Mouse (Mus musculus): ENCODE results near the gene Hbs1l. TPM values are rescaled to one million over a fixed set of nuclear protein-coding genes. Genes with fewer than 3 reads are reported as not detected.

Gene Hbs1l
- polyA plus RNA-seq, 1 experiment: 27.8 TPM

DNA sequence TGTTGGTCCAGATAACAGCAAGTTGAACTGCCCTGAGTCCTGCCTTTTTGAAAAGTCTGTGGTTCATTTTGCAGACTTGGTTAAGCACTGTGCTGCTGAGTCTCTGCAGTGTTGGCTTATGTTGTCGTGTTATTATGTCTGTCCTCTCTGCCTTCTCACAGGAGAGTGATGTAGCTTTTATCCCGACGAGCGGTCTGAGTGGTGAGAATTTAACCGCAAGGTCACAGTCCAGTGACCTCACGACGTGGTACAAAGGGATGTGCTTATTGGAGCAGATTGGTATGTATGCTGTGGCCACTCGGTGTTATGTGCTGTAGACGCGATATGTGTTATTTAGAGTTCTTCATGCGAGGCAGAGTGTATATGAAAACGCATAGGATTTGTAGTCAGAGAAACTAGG lies 56.0 kb downstream of the Hbs1l start:
- Histone ChIP-seq H3K27me3 (ENCODE audit: control insufficient read depth, insufficient read depth, low read length) (no peaks in the 10 kb centered on the region), H3K4me3 (ENCODE audit: control insufficient read depth, insufficient read depth, low read length) (no peak overlapping the region), H3K4me1 (replicated peaks; ENCODE audit: control insufficient read depth, insufficient read depth, low read length) (no peaks in the 10 kb centered on the region), H3K27ac (ENCODE audit: control insufficient read depth, insufficient read depth, low read length) (no peak overlapping the region), H3K36me3 (ENCODE audit: control insufficient read depth, insufficient read depth, low read length) (peaks cover 44% of the 10 kb centered on the region)
- 97% methylated on average over 12 of the region's 12 CpGs for WGBS
- no peak for TF ChIP-seq POLR2A (IDR thresholded peaks at IDR 0.05; ENCODE audit: control insufficient read depth, extremely low read depth, insufficient read depth, low read length, poor library complexity)
- TF ChIP-seq CTCF (IDR thresholded peaks at IDR 0.05; ENCODE audit: borderline replicate concordance, control insufficient read depth, extremely low read depth, insufficient read depth, low read length, poor library complexity): no peak
- DNase-seq: no peak

DNA sequence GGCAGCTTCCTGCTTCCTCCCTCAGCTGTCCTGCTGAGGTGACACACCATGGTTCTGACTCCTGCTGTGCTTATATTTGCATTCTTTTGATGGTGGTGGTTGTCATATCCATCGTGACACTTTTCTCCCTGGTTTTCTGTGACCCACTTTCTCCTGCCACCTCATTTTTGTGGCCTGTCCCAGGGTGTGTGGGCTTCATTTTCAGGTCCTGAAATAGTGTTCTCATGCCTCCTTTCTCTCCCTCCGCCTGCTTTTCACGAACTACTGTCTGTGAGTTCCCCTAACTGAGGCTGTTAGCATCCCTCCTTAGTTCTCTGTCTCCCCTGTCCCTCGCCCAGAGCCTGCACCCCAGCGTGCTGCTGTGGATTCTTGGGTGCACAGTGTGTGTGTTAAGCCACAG lies 58.1 kb downstream of the Hbs1l start:
- no peaks in the 10 kb centered on the region for H3K27me3 ChIP-seq (ENCODE audit: control insufficient read depth, insufficient read depth, low read length)
- 90% methylated on average over 5 of the region's 5 CpGs for WGBS
- H3K4me3 ChIP-seq (ENCODE audit: control insufficient read depth, insufficient read depth, low read length): no peak overlapping the region
- peaks cover 42% of the 10 kb centered on the region for H3K36me3 ChIP-seq (ENCODE audit: control insufficient read depth, insufficient read depth, low read length)
- H3K4me1 ChIP-seq (replicated peaks; ENCODE audit: control insufficient read depth, insufficient read depth, low read length): no peaks in the 10 kb centered on the region
- no peak for TF ChIP-seq CTCF (IDR thresholded peaks at IDR 0.05; ENCODE audit: borderline replicate concordance, control insufficient read depth, extremely low read depth, insufficient read depth, low read length, poor library complexity)
- TF ChIP-seq POLR2A (IDR thresholded peaks at IDR 0.05; ENCODE audit: control insufficient read depth, extremely low read depth, insufficient read depth, low read length, poor library complexity): no peak
- DNase-seq: no peak
- no peak overlapping the region for H3K27ac ChIP-seq (ENCODE audit: control insufficient read depth, insufficient read depth, low read length)

DNA sequence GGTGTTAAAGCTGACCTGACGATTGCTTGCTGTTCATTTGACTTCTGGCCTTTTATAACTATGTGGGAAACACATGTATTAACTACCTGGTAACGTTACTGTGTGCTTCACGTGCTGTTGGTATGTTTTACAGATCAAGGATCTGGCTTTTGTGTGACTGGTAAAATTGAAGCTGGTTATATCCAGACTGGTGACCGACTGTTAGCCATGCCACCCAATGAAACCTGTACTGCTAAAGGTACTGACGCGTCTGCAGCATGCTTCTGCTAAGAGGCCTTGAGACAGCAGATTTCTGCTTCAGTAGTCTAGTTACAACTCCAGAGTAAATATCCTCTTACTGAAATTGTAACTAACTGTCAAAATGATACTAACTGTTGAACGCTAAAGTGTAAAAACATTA lies 58.7 kb downstream of the Hbs1l start:
- Histone ChIP-seq H3K27ac (ENCODE audit: control insufficient read depth, insufficient read depth, low read length) (no peak overlapping the region), H3K27me3 (ENCODE audit: control insufficient read depth, insufficient read depth, low read length) (no peaks in the 10 kb centered on the region), H3K36me3 (ENCODE audit: control insufficient read depth, insufficient read depth, low read length) (peaks cover 46% of the 10 kb centered on the region), H3K4me1 (replicated peaks; ENCODE audit: control insufficient read depth, insufficient read depth, low read length) (no peaks in the 10 kb centered on the region), H3K4me3 (ENCODE audit: control insufficient read depth, insufficient read depth, low read length) (no peak overlapping the region)
- WGBS: 96% methylated on average over 7 of the region's 7 CpGs
- TF ChIP-seq POLR2A (IDR thresholded peaks at IDR 0.05; ENCODE audit: control insufficient read depth, extremely low read depth, insufficient read depth, low read length, poor library complexity) (no peak), CTCF (IDR thresholded peaks at IDR 0.05; ENCODE audit: borderline replicate concordance, control insufficient read depth, extremely low read depth, insufficient read depth, low read length, poor library complexity) (no peak)
- DNase-seq: no peak

DNA sequence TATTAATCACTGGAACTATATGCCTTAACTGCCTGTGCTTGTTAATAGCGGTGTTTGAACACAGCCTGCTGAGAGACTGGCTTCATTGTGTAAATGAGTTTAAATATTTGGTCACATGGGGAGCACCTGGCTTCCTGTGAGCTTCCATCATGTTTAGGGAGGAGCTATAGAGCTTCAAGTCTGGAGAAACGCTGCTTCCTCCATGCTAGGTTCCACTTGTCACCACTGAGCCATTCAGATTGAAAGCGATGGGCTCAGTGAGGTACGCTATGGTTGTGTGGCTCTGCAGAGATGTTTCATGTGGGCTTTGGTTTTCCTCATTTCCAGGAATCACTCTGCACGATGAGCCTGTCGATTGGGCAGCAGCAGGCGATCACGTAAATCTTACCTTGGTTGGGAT lies 62.2 kb downstream of the Hbs1l start:
- Histone ChIP-seq H3K36me3 (ENCODE audit: control insufficient read depth, insufficient read depth, low read length) (peaks cover 25% of the 10 kb centered on the region), H3K27ac (ENCODE audit: control insufficient read depth, insufficient read depth, low read length) (no peak overlapping the region), H3K4me1 (replicated peaks; ENCODE audit: control insufficient read depth, insufficient read depth, low read length) (no peaks in the 10 kb centered on the region), H3K27me3 (ENCODE audit: control insufficient read depth, insufficient read depth, low read length) (no peaks in the 10 kb centered on the region), H3K4me3 (ENCODE audit: control insufficient read depth, insufficient read depth, low read length) (no peak overlapping the region)
- 46% methylated on average over 8 of the region's 8 CpGs for WGBS
- DNase-seq: no peak
- TF ChIP-seq CTCF (IDR thresholded peaks at IDR 0.05; ENCODE audit: borderline replicate concordance, control insufficient read depth, extremely low read depth, insufficient read depth, low read length, poor library complexity) (no peak), POLR2A (IDR thresholded peaks at IDR 0.05; ENCODE audit: control insufficient read depth, extremely low read depth, insufficient read depth, low read length, poor library complexity) (no peak)

DNA sequence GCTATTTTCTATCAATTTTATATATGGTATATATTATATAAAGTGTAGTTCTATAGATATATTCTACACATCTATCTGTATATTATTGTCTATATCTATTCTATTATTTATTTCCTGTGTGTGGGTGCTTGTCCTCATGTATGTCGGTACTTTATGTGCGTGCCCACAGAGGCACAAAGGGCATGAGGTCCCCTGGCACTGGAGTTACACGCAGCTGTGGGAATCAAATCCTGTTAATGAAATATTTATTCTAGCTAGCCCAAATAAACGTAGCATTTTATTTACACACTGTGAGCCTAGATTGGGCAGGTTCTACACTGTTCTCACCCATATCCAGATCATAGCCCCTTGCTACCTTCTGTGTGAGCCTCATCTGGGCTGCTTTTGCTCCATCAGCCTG lies 63.3 kb downstream of the Hbs1l start:
- no peak for DNase-seq
- no peak overlapping the region for H3K4me3 ChIP-seq (ENCODE audit: control insufficient read depth, insufficient read depth, low read length)
- no peak overlapping the region for H3K27ac ChIP-seq (ENCODE audit: control insufficient read depth, insufficient read depth, low read length)
- H3K27me3 ChIP-seq (ENCODE audit: control insufficient read depth, insufficient read depth, low read length): no peaks in the 10 kb centered on the region
- TF ChIP-seq CTCF (IDR thresholded peaks at IDR 0.05; ENCODE audit: borderline replicate concordance, control insufficient read depth, extremely low read depth, insufficient read depth, low read length, poor library complexity) (no peak), POLR2A (IDR thresholded peaks at IDR 0.05; ENCODE audit: control insufficient read depth, extremely low read depth, insufficient read depth, low read length, poor library complexity) (no peak)
- WGBS: 96% methylated on average over 4 of the region's 4 CpGs
- peaks cover 22% of the 10 kb centered on the region for H3K36me3 ChIP-seq (ENCODE audit: control insufficient read depth, insufficient read depth, low read length)
- H3K4me1 ChIP-seq (replicated peaks; ENCODE audit: control insufficient read depth, insufficient read depth, low read length): no peaks in the 10 kb centered on the region

DNA sequence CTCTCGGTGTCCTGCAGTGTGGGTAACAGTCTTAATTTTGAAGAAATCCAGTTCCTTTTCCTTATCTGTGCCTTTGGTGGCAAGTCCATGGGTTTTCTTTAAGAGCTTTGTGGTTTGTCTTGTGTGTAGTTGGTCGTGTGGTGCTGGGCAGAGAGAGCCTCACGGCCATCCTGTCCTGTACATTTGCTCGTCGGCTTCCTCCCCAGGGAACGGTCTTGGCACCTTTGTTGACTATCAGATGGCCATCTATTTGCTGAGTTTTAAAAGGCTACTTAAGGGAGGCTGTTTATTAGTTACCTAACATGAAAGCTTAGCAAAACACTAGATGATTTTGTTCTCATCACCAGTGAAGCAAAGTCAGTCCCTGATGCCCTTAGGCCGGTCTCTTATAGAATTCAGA lies 66.1 kb downstream of the Hbs1l start:
- no peak for TF ChIP-seq CTCF (IDR thresholded peaks at IDR 0.05; ENCODE audit: borderline replicate concordance, control insufficient read depth, extremely low read depth, insufficient read depth, low read length, poor library complexity)
- no peak for TF ChIP-seq POLR2A (IDR thresholded peaks at IDR 0.05; ENCODE audit: control insufficient read depth, extremely low read depth, insufficient read depth, low read length, poor library complexity)
- WGBS: 63% methylated on average over 7 of the region's 7 CpGs
- Histone ChIP-seq H3K27ac (ENCODE audit: control insufficient read depth, insufficient read depth, low read length) (no peak overlapping the region), H3K4me3 (ENCODE audit: control insufficient read depth, insufficient read depth, low read length) (no peak overlapping the region), H3K36me3 (ENCODE audit: control insufficient read depth, insufficient read depth, low read length) (peaks cover 30% of the 10 kb centered on the region), H3K4me1 (replicated peaks; ENCODE audit: control insufficient read depth, insufficient read depth, low read length) (no peaks in the 10 kb centered on the region), H3K27me3 (ENCODE audit: control insufficient read depth, insufficient read depth, low read length) (no peaks in the 10 kb centered on the region)
- no peak for DNase-seq

DNA sequence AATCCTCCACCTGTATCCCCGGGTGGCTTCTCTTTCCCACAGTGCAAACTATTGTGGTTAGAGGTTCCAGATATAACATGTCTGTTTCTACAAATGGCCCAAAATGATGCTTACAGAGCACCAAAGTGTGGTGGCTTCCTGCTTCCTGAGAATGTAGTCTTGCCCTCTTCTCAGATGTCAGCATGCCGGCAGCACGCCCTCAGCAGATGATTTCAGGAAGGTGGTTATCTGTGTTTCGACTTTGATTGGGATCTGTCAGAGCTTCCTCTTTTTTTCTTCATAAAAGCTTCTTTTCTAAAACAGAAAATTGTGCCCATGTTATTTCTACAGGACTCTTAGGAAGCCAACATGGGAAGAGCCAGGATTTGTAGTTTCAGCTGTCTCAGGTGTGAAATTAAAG lies 67.5 kb downstream of the Hbs1l start:
- Histone ChIP-seq H3K4me1 (replicated peaks; ENCODE audit: control insufficient read depth, insufficient read depth, low read length) (no peaks in the 10 kb centered on the region), H3K4me3 (ENCODE audit: control insufficient read depth, insufficient read depth, low read length) (no peak overlapping the region), H3K27me3 (ENCODE audit: control insufficient read depth, insufficient read depth, low read length) (no peaks in the 10 kb centered on the region), H3K27ac (ENCODE audit: control insufficient read depth, insufficient read depth, low read length) (no peak overlapping the region), H3K36me3 (ENCODE audit: control insufficient read depth, insufficient read depth, low read length) (peaks cover 32% of the 10 kb centered on the region)
- no peak for DNase-seq
- 10% methylated on average over 4 of the region's 4 CpGs for WGBS
- TF ChIP-seq POLR2A (IDR thresholded peaks at IDR 0.05; ENCODE audit: control insufficient read depth, extremely low read depth, insufficient read depth, low read length, poor library complexity) (no peak), CTCF (IDR thresholded peaks at IDR 0.05; ENCODE audit: borderline replicate concordance, control insufficient read depth, extremely low read depth, insufficient read depth, low read length, poor library complexity) (no peak)

Data from thymus, adult 2 months (tissue).